Mouse (Mus musculus): ENCODE data around the gene Comp.

Gene Comp

DNA sequence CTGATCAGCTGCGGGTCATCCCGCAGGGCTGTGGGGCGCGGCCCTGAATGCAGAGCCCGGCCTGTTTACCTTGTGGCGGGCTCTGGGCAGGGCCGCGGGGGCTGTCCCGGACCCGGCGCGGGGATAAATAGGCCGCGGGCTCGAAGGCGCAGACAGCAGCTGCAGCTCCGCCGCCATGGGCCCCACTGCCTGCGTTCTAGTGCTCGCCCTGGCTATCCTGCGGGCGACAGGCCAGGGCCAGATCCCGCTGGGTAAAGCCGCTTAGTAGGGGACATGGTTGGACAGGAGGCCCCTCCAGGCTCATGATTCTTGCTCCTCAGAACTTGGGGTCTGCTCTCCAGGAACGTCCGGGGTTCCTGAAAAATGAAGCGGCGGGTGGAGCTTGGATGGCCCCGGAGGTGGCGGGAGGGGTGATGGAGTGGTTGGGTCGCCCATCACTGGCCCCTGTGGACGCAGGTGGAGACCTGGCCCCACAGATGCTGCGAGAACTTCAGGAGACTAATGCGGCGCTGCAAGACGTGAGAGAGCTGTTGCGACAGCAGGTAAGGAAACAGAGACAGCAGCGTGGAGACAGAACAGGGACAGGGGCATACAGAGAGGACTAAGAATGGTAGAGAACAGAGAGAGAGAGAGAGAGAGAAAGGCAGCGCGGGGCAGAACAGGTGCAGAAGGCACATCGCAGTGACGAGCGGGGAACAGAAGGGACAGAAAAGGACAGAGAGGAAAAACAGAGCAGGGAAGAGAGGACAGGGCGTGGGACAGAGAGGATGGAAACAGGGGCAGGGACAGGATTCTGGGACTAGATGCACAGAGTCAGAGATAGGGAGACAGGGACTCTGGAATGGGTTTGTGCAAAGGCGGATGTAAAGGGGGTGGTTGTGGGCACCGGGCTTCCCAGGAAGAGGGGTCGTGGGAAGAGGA is at the start of gene Comp:
Gene Comp (plus strand): TSS at position 162 of the 921 bp plus-strand sequence.
- no peak for DNase-seq (ENCODE audit: low spot score in 2 of 2)

- DNase-seq (ENCODE audit: low spot score in 2 of 2): no peak
These were observed 49.6 kb upstream of the Comp start for GRCm38 (mm10) chr8:70323716-70324115.

DNA sequence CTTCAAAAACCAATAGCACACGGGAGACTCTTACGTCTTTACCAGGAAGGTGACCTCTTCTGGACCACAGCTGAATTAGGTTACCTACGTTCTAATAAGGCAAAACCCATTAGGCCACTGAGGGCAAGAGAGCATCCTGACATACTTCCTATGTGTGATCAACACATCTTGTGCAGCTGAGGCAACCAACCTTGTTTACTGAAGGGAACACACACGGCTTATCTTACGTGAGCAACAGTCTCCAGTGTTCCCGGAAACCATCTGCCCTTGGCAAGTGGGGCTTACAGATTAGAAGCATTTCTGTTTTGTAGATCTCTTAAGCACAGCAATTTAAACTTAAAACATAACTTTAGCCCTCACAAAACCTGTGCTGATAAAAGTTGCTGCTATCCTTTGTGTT is 45.8 kb upstream of the Comp start:
- DNase-seq (ENCODE audit: low spot score in 2 of 2): no peak

DNA sequence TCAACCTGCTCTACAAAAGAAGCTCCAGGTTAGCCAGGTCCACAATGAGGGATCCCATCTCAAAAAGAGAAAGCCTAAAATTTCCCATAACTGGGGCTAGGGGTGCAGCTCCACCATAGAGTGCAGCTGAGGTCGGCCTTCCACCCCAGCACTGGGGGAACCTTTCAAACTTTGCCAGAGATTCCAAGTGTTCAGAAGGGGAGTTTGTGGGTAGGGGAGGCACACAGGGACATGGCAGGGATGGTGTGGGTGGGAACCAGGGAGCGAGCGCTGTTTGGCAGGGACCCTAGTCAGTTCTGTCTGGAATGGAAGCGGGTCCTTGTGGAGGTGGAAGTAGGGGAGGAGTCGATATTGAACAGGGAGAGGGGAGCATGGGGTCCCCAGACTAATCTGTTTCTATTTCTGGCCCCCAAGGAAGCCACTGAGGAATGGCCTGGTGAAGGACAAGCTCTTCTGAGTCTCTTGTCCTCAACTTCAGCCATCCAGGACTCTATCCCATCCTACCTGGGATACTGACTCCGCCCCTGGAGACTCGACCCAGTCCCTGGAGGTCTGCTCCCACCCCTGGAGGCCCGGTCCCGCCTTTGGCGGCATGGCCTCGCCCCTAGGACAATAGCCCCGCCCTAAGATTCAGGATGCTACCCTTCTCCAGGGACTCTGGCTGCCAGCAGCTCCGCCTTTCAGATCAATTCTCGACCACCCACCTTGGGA is 44.1 kb upstream of the Comp start, which contains the start of gene Gdf1:
Gene Gdf1 (plus strand): TSS at position 694 of the 711 bp plus-strand sequence.
- no peak for DNase-seq (ENCODE audit: low spot score in 2 of 2)

GRCm38 (mm10) chr8:70329835-70330740 is 43.3 kb upstream of the Comp start:
- no peak for DNase-seq (ENCODE audit: low spot score in 2 of 2)

- no peak for DNase-seq (ENCODE audit: low spot score in 2 of 2)
These were observed 42.5 kb upstream of the Comp start for GRCm38 (mm10) chr8:70330741-70331364.

DNA sequence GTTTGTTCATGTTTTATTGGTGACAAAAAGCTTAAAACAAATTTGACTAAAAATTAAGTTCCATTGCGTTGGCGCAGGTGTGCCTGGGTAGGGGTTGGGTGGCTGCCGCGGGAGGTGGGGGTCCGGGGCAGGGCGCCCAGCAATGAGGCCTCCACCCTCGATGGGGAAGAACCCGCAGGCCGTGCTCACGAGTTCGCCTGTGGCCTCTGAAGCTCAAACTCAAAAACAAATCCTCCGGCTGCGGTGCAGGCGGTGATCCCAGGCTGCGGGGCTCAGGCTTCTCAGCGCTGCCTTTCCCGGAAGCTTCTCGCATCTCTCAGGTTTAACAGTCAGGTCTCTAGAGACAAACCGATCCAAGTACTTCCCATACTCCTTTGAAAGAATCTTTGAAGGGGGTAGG is 41.8 kb upstream of the Comp start:
- no peak for DNase-seq (ENCODE audit: low spot score in 2 of 2)

- DNase-seq (ENCODE audit: low spot score in 2 of 2): peak; percentile 46 to 55
These were observed 41.1 kb upstream of the Comp start for GRCm38 (mm10) chr8:70332070-70332877.

DNA sequence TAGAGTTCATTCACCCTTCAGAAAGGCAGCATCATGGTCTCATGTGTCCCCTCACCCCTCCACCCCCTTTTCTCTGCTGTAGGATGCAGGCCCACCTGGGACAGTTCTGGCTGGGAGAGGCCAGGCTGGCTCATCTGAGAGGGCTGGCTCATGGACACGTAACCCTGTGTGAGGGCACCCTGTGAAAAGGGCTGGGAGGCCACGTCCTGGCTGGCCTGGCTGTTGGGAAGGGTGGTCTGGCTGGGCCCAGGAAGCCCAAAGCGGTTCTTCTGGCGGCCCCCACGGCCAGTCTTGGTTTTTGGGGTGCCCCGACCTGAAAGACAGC is 40.5 kb upstream of the Comp start:
- no peak for DNase-seq (ENCODE audit: low spot score in 2 of 2)

- no peak for DNase-seq (ENCODE audit: low spot score in 2 of 2)
These were observed 34.4 kb upstream of the Comp start for GRCm38 (mm10) chr8:70338931-70339330.

DNA sequence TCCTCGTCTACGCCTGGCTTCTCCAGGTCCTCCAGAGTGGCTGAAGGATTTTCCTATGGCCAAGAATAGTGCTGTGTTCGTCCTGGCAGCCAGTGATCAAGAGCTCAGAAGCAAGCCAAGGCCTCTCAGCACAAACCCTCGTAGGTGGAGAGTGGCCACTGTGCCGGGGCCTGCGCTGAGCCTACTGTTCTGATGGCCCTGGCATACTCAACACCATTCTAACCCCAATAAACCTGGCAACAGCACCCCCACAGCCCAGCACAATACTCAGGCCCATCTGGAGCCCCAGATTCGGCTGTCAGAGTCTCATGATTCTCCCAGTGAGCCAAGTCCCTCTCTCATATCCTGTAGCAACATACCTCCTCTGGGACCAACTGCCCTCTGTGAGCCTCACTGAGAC is 32.7 kb upstream of the Comp start:
- no peak for DNase-seq (ENCODE audit: low spot score in 2 of 2)

DNA sequence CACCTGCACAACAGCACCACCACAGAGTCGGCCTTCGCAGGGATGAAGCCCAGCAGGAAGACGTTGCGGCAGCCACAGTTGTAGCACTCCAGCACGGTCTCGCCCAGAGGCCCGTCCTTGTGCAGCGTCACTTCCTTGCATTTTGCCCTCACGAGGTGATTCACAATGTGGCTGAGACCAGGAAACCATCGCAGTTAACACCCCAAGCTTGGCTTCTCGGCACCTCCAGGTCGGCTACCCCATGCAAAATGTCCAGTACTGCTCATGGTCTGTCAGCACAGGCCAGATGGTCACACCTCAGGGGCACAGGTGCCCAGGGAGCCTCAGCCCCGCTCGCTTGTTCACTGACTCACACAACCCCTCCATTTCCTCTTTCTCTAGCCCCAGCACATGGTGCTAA is 31.4 kb upstream of the Comp start:
- no peak for DNase-seq (ENCODE audit: low spot score in 2 of 2)

- DNase-seq (ENCODE audit: low spot score in 2 of 2): no peak
These were observed 30.3 kb upstream of the Comp start for GRCm38 (mm10) chr8:70343076-70343475.

GRCm38 (mm10) chr8:70343696-70344095 is 29.7 kb upstream of the Comp start:
- DNase-seq (ENCODE audit: low spot score in 2 of 2): no peak

- no peak for DNase-seq (ENCODE audit: low spot score in 2 of 2)
These were observed 29.1 kb upstream of the Comp start for GRCm38 (mm10) chr8:70344279-70344678.

- no peak for DNase-seq (ENCODE audit: low spot score in 2 of 2)
These were observed 25.9 kb upstream of the Comp start for GRCm38 (mm10) chr8:70347443-70347842.

DNA sequence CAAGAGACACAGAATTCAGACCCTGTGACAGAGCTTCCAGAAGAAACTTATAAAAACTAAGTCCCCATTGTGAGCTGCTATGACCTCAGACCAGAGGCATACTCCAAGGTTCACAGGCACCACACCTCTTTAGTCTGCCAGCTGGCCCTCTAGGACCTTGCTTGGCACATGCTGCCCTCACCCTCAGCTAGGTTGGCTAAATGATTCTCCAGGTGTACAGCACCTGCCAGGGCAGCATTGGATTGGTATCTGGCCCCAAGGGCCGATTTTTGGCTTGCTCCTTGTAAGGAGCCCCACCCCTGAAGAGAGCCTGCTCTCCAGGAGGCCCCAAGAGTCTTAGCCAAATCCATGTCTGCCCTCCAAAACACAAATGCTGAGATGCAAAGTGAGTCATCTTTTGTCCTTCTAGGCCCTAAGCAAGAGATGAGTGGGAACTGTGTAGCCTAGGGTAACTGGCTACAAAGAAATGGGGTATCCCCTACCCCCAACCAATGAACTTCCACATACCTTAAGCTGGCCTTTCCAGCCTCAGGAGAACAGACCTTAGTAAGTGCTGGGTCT is 25.4 kb upstream of the Comp start:
- no peak for DNase-seq (ENCODE audit: low spot score in 2 of 2)

DNA sequence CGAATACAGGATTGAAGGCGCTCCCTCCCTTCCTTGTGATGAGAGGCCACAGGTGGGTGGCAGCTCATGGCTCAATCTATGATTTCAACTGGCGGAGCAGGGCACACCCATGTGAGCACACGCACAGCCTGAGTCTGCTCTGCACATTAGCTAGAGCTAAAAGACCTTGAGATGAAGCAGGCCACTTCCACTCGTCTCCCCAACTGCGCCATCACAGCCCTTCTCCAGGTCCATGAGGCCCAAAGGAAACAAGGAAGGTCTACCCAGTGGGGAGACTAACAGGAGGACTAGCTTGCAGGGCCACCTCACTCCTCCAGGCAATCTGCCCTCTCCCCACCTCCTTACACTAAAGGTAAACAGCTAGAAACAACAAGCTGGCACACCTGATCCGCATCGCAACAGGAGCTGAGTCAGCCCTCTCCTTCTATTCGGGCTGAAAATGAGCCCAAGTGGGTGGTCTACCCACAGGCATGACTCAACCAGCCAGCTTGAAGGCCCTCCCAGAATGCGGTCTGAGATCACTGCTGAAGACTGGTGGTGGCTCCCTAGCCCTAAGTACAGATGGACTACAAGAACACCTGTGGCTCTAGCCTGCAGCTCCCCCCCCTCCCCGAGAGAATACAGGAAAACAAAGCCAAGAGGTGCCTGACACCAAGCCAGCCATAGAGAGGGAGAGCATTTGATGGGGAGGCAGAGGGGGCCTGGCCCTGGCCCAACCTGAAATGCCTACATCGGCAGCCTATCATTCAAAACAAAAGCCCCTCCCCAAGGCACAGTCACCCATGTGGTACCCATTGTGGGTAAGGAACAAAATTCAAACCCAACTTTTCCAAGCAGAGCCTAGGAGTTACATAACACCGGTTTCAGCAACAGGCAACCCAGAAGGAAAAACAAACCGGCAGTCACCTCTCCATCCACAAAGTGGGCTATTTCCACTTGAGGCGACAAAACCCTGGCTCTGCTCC is 22.0 kb upstream of the Comp start:
- DNase-seq (ENCODE audit: low spot score in 2 of 2): no peak

DNA sequence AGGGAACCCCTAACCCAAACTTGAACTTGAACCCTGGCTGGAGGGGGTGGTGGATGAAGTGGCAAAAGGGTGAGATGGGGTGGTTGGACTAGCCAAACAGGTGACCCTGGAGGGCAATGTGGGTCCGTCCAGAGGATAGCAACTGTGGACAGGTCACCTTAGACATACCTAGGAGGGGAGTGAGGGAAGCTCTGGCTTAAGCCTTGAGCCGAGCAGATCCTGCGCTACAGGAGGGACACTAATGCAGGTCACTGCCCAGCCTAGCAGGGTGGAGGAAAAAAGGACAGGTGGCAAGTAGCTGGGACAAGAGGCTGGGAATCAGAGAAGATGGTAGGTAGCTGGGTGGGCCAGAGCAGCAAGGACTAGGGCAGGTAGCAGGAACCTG is 21.4 kb upstream of the Comp start:
- no peak for DNase-seq (ENCODE audit: low spot score in 2 of 2)

Measured in urinary bladder, postnatal 36 days (tissue).